Mouse (Mus musculus): ENCODE measurements around the gene Gls2. TPM values are rescaled to one million over a fixed set of nuclear protein-coding genes. Genes with fewer than 3 reads are reported as not detected.
A peak's percentile ranks its signal among the peaks of the same experiment; 100 is the strongest.
"Not testable (repeated sequence)": the region's sequence is repeated elsewhere in the genome, so short reads cannot be mapped to it uniquely, and the experiment has no call there.

Gls2 gene
- total RNA-seq, 1 experiment from 2014 or later: 31.3 TPM

GRCm38 (mm10) chr10:128194551-128195461 is 549 bp downstream of the Gls2 start:
- DNase-seq: no peak

DNA sequence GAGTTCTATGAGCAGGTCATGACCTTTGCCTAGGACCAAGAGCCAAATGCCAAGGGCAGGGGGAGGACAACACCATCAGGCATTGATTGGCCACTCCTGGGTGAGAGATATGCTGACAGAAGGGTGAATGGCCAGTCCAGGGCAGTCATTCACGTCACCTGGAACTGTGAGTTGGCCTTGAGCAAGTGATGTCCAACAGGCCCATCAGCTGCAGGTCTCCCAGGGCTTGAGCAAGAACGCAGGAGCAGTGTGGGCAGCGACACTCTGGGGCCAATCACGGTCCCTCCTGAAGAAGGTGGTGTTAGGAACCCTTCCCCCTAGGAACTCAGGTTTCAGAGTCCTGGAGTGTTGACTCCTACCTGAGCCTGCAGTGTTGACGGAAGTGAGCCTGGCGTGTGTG is 7.6 kb downstream of the Gls2 start:
- no peak for DNase-seq

- DNase-seq: no peak
Observed at GRCm38 (mm10) chr10:128204941-128205340, 10.7 kb downstream of the Gls2 start.

DNA sequence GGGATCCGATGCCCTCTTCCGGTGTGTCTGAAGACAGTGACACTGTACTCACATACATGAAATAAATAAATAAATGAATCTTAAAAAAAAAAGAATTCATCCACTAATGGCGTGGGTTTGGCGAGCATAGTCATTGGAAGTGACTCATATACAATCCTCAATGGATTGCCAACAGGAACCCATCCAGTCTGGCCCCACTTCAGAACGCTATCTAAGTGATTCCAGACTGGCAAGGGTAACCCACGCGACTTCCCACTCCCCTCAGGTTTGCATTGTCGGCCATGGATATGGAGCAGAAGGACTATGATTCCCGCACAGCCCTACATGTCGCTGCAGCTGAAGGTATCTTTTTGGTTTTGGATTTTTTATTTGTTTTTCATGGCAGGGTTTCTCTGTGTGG is 14.1 kb downstream of the Gls2 start:
- DNase-seq: no peak

- DNase-seq: no peak
Observed at GRCm38 (mm10) chr10:128209311-128210009, 15.2 kb downstream of the Gls2 start.

DNA sequence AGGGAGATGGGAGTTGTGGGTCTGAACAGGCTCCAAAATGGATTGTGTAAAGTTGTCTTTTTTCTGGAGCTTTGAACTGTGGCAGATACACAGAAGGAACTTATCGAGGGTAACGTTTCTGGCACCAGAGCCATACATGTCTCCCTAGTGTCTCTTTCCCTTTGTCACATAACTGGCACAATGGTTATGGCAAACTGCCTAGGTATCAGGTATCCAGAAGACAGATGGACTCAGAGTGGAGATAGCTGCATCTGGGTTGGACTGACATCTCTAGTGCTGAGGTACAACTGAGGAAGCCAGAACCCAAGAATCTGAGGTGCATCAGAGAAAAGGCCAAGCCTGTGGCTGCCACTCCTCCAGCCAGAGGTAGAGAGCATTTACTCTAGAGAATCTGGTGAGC is 15.9 kb downstream of the Gls2 start:
- no peak for DNase-seq

DNA sequence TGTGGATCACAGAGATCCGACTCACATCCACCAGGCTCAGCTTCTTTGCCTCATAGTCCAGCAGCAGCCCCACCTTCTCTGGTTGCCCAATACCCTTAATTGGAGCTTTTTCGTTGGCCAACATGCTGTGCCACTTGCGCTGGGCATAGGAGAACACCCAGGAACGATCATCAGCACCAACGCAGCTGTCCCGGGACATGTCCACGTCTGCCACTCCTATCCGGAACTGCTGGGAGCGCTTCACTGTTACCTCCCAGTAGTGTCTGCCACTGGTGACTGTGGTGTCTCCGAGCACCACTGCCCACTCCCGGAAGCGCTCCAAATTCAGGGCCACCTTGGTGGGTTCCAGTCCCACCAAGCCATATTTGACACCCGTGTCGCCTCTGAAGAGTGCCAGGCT is 16.7 kb downstream of the Gls2 start:
- peak; percentile 45 for DNase-seq

DNA sequence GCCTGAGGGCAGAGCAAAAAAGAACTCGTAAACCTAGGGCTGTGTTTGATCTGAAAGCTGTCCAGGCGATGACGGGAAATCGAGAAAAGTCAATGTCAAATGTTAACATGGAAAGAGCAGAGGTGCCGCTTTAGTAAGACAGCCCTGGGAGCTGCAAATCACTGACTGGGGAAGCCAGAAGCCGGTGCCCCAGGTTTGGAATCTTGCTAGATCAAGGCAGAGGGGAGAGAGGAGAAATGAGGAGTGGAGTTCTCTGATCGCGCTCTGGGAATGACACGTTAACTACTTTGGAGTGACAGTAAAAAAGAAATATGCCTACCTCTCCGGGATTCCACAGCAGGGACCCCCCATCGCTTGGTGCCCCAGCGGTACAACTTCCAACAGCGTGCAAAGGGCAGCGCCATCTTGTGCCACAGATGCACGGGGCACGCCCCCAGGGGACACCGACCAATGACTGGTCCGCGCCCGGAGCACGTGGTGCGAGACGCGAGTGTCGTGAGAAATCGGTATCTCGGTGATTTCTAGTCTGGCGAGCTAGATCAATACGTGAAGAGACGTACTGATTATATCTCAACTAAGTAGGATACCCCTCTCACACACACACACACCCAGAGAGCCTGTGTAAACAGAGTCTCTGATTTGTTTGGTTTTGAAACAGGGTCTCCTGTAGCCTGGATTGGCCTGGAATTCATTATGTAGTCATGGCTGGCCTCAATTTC is 17.3 kb downstream of the Gls2 start, which contains the start of gene Spryd4:
Gene Spryd4 (minus strand): TSS at position 418 of the 719 bp plus-strand sequence.
- DNase-seq: peak; percentile 96

- no peak for DNase-seq
Observed at GRCm38 (mm10) chr10:128212148-128212547, 17.9 kb downstream of the Gls2 start.

DNA sequence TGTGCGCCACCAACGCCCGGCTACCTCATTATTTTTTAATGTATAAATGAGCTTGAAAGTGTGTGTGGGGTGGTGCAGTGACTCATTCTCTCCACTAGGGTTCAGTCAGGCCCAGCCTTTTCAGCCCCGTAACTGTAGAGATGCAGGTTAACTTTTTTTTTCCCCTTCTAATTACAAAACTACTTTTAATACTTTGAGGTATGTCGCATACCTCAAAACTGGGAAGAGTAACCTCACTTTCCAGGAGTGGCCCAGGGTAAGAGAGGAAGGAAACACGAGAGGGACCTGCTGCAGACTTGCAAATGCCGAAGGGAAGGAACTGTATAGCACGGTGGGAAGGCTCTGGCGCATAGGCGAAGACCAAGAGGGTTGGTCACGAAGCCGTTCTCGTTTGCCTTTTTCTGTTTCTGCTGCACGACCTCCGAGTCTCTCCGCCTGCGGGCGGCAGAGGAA is 18.6 kb downstream of the Gls2 start:
- peak; percentile 68 for DNase-seq

DNA sequence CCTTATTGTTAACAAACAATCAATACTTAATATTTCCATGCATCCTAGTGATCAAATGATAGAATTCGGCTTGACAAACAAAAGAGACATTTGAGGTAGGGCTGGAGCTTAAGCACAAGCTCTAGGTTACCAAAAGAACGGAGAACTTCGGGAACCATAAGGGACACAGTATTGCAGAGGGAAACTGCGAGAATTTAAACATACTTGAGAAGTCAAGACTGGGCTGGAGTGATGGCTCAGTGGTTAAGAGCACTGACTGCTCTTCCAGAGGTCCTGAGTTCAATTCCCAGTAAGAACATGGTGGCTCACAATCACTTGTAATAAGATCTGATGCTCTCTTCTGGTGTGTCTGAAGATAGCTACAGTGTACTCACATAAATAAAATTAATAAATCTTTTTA is 19.9 kb downstream of the Gls2 start:
- not testable (repeated sequence) for DNase-seq

- DNase-seq: no peak
Observed at GRCm38 (mm10) chr10:128214981-128215380, 20.7 kb downstream of the Gls2 start.

DNA sequence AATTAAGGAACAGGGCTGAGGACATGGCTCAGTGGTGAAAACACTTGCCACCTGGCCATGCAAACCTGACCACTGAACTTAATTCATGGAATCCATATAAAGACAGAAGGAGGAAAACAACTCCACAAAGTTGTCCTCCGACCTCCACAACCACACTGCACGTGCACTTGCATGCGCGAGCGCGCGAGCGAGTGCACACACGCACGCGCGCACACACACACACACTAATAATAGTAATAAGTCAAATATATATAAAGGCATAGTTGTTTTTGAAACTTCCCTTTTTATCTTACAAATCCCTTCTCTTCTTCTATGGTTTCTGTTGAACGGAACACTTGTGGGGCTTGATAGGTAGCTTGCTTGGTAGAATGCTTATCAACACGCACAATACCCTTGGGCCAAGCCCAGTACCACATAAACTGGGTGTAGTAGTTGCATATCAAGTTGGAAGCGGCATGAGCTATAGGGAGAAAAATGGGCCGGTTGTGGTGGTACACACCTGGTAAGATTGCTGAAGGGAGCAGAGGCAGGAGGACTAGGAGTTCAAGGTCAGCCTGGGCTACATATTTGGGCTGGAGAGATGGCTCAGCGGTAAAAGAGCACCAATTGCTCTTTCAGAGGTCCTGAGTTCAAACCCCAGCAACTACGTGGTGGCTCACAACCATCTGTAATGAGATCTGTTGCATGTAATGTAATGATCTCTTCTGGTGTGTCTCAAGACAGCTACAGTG is 24.3 kb downstream of the Gls2 start:
- DNase-seq: no peak

DNA sequence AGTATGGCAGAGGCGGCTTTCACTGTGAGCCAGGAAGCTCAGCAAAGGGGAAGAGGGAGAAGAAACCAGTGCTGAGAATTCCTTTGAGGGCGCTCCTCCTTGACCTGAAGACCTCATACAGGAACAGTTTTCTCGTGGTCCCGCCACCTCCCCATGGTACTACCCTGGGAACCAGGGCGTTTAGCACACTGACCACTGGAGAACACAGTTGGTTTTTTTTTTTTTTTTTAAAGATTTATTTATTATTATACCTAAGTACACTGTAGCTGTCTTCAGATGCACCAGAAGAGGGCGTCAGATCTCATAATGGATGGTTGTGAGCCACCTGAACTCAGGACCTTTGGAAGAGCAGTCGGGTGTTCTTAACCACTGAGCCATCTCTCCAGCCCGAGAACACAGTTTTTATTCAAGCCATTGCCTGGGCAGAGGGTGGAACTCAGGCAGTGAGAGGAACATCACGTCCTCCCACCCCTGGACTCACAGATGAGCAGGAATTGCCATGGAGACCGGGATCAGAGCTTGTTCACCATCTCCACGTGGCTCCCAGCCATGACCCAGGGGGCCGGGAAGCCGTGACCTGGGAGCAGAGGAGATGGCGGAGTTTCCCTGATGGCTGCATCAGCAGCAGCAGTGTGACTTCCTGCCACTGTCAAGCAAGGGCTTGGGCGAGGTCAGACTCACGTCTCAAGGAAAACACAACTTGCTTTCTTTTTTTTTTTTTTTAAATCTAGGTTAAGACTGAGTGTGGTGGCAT is 27.5 kb downstream of the Gls2 start:
- peak; percentile 39 for DNase-seq

DNA sequence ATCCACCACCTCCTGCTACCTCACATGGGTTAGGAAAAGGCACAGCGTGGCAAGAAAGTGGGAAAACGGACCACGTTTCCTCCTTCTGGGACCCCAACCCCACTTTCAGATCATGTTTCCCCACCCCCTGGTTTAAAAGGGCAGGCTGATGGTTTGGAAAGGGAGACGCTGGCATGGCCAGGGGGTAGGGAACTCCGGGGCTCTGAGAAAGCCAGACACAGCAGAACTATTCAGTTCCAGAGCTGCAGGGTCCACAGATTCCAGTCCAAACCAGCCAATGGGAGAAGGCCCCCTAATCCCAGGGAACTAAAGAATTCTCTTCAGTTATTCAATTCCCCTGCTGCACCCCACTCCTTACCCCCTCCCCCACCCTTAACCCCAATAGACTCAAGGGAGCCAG is 30.8 kb downstream of the Gls2 start:
- DNase-seq: no peak

- DNase-seq: no peak
Observed at GRCm38 (mm10) chr10:128225538-128225937, 31.3 kb downstream of the Gls2 start, which contains the start of gene Mip. Gene Mip (plus strand): TSS chr10:128225838.

DNA sequence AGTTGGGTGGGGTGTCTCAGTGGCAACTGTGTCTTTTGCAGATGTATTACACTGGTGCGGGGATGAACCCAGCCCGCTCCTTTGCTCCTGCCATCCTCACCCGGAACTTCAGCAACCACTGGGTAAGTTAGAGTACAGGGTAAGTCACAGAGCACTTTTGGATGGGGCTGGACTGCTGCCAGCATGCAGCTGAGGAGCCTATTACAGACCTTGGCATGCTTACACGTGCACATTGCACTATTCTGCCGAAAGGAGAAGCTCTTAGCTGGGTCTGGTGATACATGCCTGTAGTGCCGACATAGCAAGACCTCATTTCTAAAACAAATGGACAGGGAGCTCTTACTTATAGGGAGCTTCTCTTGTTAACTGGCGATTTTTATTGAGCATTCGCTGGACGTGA is 33.3 kb downstream of the Gls2 start:
- no peak for DNase-seq

DNA sequence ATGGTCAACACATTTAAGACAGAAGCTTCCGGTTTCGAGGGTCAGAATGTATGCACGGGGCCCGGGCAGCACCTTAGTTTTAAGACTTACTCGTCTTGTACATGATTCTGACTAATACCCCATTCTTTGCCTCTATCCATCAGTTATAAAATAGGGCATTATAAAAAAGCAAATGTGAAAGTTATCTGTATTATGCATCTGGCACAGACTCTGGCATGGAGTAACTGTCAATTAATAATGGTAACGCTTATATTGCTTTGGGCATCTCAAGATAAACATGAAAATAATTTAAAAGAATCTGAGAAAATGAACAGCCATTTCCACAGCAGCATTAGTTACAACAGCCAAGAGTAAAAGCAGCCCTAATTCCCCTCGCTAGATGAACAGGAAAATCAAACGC is 33.8 kb downstream of the Gls2 start:
- DNase-seq: no peak

DNA sequence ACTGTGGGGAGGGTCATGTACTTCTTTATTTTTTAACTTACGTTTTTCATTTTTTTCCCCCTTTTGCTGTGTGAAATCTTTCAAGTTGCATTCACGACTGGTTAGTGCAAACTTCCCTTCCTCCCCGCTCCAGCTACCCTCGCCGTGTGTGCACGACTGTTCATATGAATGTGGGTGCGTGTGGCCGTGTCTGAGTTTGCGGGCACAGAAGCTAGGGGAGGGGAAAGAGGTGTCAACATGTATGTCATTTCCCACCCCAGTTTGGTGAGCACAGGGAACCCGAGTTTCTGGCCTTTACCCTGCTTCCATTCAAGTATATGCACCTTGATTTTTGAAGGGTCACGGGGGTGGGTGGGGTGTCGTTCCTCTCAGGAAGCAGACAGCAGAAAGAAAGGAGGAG is 36.3 kb downstream of the Gls2 start:
- no peak for DNase-seq

DNA sequence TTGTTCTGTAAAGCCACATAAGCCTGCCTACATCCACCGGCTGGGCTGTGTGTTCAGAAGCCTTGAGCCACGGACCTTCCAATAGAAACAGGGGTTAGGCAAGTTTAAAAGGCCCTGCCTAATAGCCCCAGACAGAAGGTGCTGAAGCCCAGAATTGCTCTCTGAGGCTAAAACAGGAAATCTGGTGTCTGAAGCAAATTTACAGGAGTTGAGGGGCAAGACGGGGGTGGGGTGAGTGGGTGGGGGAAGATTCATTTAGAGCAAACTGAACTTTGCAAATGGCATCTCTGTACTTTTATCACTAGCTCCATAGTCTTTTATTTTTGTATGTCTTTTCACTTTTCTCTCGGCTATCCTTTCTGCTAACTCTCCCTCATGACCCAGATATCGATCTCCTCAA is 36.9 kb downstream of the Gls2 start:
- no peak for DNase-seq
